Mouse (Mus musculus) forelimb bud, embryonic 11.5 days (tissue): ENCODE results near the gene 1700102P08Rik.

Experiments
- DNase-seq: peaks from one replicate; pipeline ENCODE4 v3.0.0-alpha.2; 2012; ENCODE audit warnings: low read depth, low spot score

1700102P08Rik gene

GRCm38 (mm10) chr9:108411381-108411942 is 18.9 kb downstream of the 1700102P08Rik start:
- DNase-seq, result no peak

- peak; percentile 6 for DNase-seq
Measured at GRCm38 (mm10) chr9:108412221-108412620, 19.6 kb downstream of the 1700102P08Rik start.

DNA sequence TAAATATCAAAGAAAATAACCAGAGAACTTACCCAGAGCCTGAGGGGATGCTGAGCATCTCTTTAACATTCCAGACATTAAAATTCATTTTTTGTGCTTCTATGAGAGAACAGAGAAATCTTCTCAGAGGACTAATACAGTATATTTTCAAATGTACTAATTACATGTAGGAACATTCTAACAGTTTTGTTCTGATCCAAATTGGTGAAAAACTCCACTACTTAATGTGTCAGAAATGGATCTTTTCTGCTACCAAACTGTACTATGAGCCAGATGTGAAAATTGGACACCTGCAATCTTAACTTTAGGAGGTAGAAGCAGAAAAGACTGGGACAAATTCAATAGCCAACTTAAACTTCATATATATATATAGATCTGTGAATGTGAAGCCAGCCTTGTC is 35.8 kb downstream of the 1700102P08Rik start, which contains the start of gene Ccdc36:
Gene Ccdc36 (minus strand): TSS at position 101 of the 400 bp plus-strand sequence.
- no peak for DNase-seq

DNA sequence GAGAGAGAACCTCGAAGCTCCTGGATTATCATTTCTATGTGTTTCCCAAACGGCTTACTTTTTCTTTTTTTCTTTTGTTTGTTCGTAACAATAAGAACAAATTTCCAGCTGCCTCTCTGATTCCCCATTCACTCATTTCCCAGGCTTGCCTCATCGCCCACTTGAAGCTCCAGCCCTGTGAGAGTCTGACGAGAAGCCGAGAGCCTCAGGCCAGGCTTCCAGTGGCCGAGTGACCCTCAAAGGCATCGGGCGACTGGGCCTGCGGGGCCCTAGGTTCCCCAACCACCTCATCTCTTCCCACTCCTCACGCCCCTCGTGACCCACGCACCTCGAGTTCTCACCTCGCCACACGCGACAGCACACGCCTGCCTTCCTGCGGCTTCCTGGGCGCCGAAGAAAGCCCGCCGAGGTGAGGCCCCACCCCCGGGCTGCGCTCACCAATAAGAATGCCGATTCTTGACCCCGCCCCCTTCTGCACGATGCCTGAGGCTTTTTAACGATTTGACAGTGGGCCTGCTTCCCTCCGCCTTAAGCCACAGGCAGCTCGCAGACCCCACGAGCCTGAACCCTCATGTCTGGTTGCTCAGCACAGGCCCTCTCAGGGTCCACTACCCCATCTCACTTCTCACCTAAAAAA is 38.9 kb downstream of the 1700102P08Rik start:
- peak; percentile 19 for DNase-seq

DNA sequence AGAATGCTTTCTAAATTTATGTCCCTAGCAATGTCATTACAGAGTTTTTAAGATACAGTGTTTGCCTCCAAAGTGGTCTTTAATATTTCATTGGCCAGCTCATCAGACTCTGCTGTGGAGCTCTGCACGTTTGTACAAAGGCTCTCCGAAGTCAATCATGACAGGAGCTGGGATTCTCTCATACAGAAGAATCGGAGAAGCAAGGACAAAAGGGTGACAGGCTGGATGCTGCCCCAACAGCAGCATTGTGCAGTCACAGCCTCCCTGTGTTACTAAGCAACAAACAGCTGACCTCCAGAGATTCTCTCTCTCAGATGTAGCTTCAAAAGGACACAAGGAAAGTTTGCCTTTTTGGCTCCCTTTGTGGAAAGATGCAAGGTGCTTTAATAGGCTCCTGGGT is 43.6 kb downstream of the 1700102P08Rik start, which contains the start of gene BC048562:
Gene BC048562 (plus strand): TSS at position 301 of the 400 bp plus-strand sequence.
- no peak for DNase-seq

GRCm38 (mm10) chr9:108439176-108439575 is 46.6 kb downstream of the 1700102P08Rik start:
- DNase-seq, result no peak

GRCm38 (mm10) chr9:108440485-108440884 is 47.9 kb downstream of the 1700102P08Rik start:
- DNase-seq, result no peak

DNA sequence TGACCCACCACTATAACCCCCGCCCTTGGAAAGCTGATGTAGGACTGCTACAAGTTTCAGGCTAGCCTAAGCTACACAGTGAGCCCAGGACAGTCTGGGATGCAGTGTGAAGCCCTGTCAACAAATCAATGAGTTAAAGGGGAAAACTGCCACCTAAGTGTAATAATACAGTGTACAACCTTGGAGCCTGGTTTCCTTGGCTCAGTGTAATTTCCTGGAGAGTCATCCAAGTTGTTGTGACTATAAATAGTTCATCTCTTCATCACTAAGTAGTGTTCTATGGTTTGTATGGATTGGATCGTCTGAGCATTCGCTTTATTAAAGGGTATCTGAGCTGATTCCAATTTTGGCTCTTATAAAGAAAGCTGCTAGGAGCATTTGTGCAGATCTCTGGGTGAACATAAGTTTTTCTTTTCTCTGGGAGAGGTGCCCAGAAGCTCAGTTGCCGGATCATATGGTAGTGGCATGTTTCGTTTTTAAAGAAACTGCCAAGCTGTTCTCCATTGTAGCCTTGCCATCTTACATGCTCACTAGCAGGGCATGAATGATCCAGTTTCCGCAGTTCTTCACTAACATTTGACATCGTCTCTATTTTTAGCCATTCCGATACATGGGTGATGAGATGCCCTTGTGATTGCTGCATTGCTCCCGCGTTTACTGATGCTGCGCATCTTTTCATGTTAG is 48.8 kb downstream of the 1700102P08Rik start:
- no peak for DNase-seq

DNA sequence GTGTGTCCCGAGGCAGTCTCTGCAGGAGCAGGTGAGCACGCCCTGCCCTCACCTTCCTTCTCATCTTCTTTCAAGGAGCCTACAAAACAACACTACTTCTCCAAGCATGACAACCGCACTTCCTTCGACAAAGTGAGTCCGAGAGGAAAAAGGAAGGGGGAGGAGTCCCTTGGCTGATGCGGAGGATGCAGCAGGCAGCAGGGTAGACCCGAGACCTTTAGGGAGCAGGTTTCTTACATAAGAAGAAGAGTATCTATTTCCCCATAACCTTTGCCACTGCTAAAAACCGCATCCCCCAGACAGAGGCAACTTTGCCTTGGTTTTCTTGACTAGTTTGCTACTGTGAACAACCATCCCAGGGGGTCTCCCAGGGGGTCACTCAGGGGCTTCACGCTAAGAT is 52.5 kb downstream of the 1700102P08Rik start:
- no peak for DNase-seq

DNA sequence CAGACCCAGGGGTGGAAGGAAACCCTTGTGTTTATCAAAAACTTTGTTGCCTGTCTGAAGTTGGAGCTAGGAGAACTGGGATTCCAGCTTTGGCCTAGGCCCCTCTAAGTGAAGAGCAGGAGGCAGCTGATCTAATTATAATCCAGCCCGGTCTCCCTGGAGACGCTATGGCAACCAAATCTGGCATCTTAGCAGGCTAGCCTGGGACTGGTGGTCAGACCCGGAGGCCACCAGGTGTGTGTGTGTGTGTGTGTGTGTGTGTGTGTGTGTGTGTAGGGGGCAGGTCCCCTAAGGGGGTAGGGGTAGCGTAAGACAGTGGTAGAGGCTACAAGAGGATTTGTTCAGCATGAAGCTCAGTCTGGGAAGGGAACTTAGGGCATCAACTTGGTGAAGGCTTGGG is 57.3 kb downstream of the 1700102P08Rik start:
- peak; percentile 49 for DNase-seq

DNA sequence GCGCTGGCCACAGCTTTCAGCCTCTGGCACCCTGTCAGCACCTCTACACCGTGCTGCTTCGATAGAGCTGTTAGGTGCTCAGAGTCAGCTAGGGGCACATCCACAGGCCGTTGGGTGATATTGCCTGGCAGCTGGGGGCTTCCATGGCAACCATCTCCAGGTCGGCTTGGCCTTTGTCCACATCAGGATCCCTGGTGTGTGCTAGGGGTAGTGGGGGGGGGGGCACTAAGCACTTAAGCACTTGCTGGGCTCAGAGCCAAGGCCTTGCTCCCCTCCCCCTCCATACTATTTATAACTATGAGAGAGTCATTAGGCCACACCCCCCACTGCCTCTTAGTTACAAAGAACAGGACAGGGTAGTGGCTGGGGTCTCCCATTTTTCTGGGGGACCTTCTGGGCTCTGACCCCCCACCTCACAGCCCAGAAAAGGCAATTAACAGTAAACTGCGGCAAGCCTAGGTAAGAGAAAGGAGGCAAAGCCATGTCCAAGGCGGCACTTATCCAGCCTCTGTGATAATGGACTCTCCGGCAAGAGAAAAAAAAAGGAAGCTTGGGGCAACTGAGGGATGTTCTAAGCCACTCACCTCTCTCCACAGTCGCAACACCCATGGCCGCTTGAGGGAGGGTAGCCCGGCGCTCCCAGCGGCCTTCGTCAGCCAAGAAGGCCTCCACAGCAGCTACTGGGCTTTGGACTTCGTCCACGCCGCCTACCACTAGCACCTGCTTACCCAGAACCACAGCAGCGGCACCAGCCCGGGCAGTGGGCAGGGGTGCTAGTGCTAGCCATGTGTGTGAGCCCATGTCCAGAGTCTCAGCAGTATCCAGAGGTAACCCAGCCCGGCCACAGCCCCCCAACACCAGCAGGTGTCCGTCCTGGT is 57.9 kb downstream of the 1700102P08Rik start:
- DNase-seq, result peak; percentile 21

GRCm38 (mm10) chr9:108451170-108451493 is 58.5 kb downstream of the 1700102P08Rik start:
- no peak for DNase-seq

GRCm38 (mm10) chr9:108451519-108452160 is 59.0 kb downstream of the 1700102P08Rik start:
- peak; percentile 9 for DNase-seq

DNA sequence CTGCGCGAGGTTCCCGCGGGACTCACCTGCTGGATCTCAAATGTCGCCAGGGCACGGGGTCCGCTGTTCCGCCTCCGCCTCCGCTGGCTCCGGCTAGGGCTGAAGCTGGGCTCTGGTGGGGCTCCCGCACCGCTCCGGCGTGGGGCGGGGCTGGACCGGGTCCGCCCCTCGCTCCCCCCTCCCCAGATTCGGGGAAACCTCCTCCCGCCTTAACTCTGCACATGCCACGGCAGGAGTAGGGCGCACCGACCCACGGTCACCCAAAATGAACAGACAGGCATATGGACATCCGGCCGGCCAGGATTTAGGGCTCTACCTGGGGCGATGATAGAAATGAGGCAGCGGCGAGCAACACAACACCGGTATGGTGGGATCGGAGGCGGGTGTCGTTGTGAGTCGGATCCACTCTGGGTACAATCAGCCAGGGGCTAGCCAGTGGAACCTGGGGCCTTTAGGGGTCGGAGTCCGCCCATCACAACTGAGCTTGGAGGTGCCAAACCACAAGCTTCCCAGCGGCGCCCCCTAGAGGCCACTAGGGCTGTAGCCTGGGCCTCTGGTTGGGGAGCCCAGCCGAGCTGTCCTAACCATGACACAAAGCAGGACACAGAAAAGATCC is 59.8 kb downstream of the 1700102P08Rik start:
- DNase-seq, result peak; percentile 90

GRCm38 (mm10) chr9:108452911-108453310 is 60.3 kb downstream of the 1700102P08Rik start:
- DNase-seq, result no peak

GRCm38 (mm10) chr9:108453458-108453857 is 60.9 kb downstream of the 1700102P08Rik start:
- no peak for DNase-seq

GRCm38 (mm10) chr9:108454429-108454828 is 61.8 kb downstream of the 1700102P08Rik start:
- no peak for DNase-seq

- no peak for DNase-seq
Measured at GRCm38 (mm10) chr9:108455747-108456571, 63.4 kb downstream of the 1700102P08Rik start.

- no peak for DNase-seq
Measured at GRCm38 (mm10) chr9:108456953-108457352, 64.3 kb downstream of the 1700102P08Rik start.

GRCm38 (mm10) chr9:108459939-108460318 is 67.3 kb downstream of the 1700102P08Rik start:
- no peak for DNase-seq
